Mouse (Mus musculus): ENCODE measurements at regions not wholly inside any gene's neighbourhood (a gene's known extent, or its start where the extent isn't known, plus 50 kb on each side); places are given as distances from the start of the nearest gene placed in this dataset.
"Not testable (repeated sequence)": the region's sequence is repeated elsewhere in the genome, so short reads cannot be mapped to it uniquely, and the experiment has no call there.

- DNase-seq (ENCODE audit: low spot score in 2 of 2) = no peak
- intact Hi-C loops (cut with DNase I) = no loop called here
Observed at GRCm38 (mm10) chr3:21995566-21996391, 80.7 kb upstream of the Tbl1xr1 start.

- intact Hi-C loops (cut with DNase I) = no loop called here
- no peak for DNase-seq (ENCODE audit: low spot score in 2 of 2)
Observed at GRCm38 (mm10) chr3:21997387-21997786, 79.1 kb upstream of the Tbl1xr1 start.

GRCm38 (mm10) chr3:22005456-22005855 lies 71.0 kb upstream of the Tbl1xr1 start:
- intact Hi-C loops (cut with DNase I) = no loop called here

GRCm38 (mm10) chr3:22006113-22006512 lies 70.3 kb upstream of the Tbl1xr1 start:
- intact Hi-C loops (cut with DNase I) = no loop called here

More at GRCm38 (mm10) chr3:22005456-22005855, 71.0 kb upstream of the Tbl1xr1 start:
- no peak for DNase-seq (ENCODE audit: low spot score in 2 of 2)

GRCm38 (mm10) chr3:22006651-22007050 lies 69.8 kb upstream of the Tbl1xr1 start:
- no peak for DNase-seq (ENCODE audit: low spot score in 2 of 2)
- intact Hi-C loops (cut with DNase I) = no loop called here

More at GRCm38 (mm10) chr3:22006113-22006512, 70.3 kb upstream of the Tbl1xr1 start:
- DNase-seq (ENCODE audit: low spot score in 2 of 2) = no peak

- no peak for DNase-seq (ENCODE audit: low spot score in 2 of 2)
- intact Hi-C loops (cut with DNase I) = no loop called here
Observed at GRCm38 (mm10) chr3:22007736-22008135, 68.7 kb upstream of the Tbl1xr1 start.

- DNase-seq (ENCODE audit: low spot score in 2 of 2) = no peak
- intact Hi-C loops (cut with DNase I) = no loop called here
Observed at GRCm38 (mm10) chr3:22008432-22008831, 68.0 kb upstream of the Tbl1xr1 start.

GRCm38 (mm10) chr3:22009898-22010699 lies 66.4 kb upstream of the Tbl1xr1 start:
- no peak for DNase-seq (ENCODE audit: low spot score in 2 of 2)
- intact Hi-C loops (cut with DNase I) = no loop called here

GRCm38 (mm10) chr3:22010700-22010991 lies 65.8 kb upstream of the Tbl1xr1 start:
- intact Hi-C loops (cut with DNase I); DNase-seq (ENCODE audit: low spot score in 2 of 2): not testable (repeated sequence)

GRCm38 (mm10) chr3:22021360-22021935 lies 55.0 kb upstream of the Tbl1xr1 start:
- intact Hi-C loops (cut with DNase I) = no loop called here
- DNase-seq (ENCODE audit: low spot score in 2 of 2) = no peak

GRCm38 (mm10) chr3:22022418-22022817 lies 54.0 kb upstream of the Tbl1xr1 start:
- intact Hi-C loops (cut with DNase I) = no loop called here
- DNase-seq (ENCODE audit: low spot score in 2 of 2) = no peak

- intact Hi-C loops (cut with DNase I) = no loop called here
- no peak for DNase-seq (ENCODE audit: low spot score in 2 of 2)
Observed at GRCm38 (mm10) chr3:22023049-22023448, 53.4 kb upstream of the Tbl1xr1 start.

- intact Hi-C loops (cut with DNase I) = no loop called here
- no peak for DNase-seq (ENCODE audit: low spot score in 2 of 2)
Observed at GRCm38 (mm10) chr3:22023551-22023950, 52.9 kb upstream of the Tbl1xr1 start.

- no peak for DNase-seq (ENCODE audit: low spot score in 2 of 2)
- intact Hi-C loops (cut with DNase I) = no loop called here
Observed at GRCm38 (mm10) chr3:22024200-22024599, 52.3 kb upstream of the Tbl1xr1 start.

GRCm38 (mm10) chr3:22025119-22025518 lies 51.3 kb upstream of the Tbl1xr1 start:
- no peak for DNase-seq (ENCODE audit: low spot score in 2 of 2)
- intact Hi-C loops (cut with DNase I) = no loop called here

- intact Hi-C loops (cut with DNase I) = no loop called here
- DNase-seq (ENCODE audit: low spot score in 2 of 2) = no peak
Observed at GRCm38 (mm10) chr3:22025615-22026014, 50.8 kb upstream of the Tbl1xr1 start.

Data from left cerebral cortex, postnatal 14 days (tissue).